Mouse (Mus musculus) lung, postnatal 0 days (tissue): ENCODE measurements around the gene Harbi1. TPM values are rescaled to one million over a fixed set of nuclear protein-coding genes. Genes with fewer than 3 reads are reported as not detected.

ENCODE experiments used
- ATAC-seq: fragments of 200-750 bp; cut with Nextera tagmentation; 2 replicates; pipeline ENCODE4 v1.8.0; 2017; ENCODE audit warnings: moderate library complexity
- DNase-seq: peaks from one replicate; pipeline ENCODE4 v3.0.0-alpha.2; 2016; ENCODE audit warnings: low spot score
- H3K27ac ChIP-seq: fragments of 300-500 bp; sonication (generic); 2 replicates; pipeline ENCODE4 v1.5.1; 2014; ENCODE audit warnings: antibody characterized with exemption, mild to moderate bottlenecking, low read length, mixed read lengths
- H3K27me3 ChIP-seq: fragments of 300-500 bp; sonication (generic); replicated peaks from 2 replicates; pipeline ENCODE4 v1.6.1; 2014; ENCODE audit warnings: low read length, mixed read lengths; ENCODE audit not compliant: insufficient read depth
- H3K36me3 ChIP-seq: fragments of 300-500 bp; sonication (generic); 2 replicates; pipeline ENCODE4 v1.6.1; 2014; ENCODE audit warnings: low read length, mixed read lengths; ENCODE audit not compliant: insufficient read depth
- H3K4me1 ChIP-seq: fragments of 300-500 bp; sonication (generic); 2 replicates; pipeline ENCODE4 v1.6.1; 2014; ENCODE audit warnings: antibody characterized with exemption, low read depth, low read length, mixed read lengths; ENCODE audit not compliant: insufficient read depth
- H3K4me2 ChIP-seq: fragments of 300-500 bp; sonication (generic); replicated peaks from 2 replicates; pipeline ENCODE4 v1.6.1; 2014; ENCODE audit warnings: low read depth, mild to moderate bottlenecking, low read length, moderate library complexity, mixed read lengths
- H3K4me3 ChIP-seq: fragments of 300-500 bp; sonication (generic); 2 replicates; pipeline ENCODE4 v1.5.1; 2014; ENCODE audit warnings: low read depth, low read length
- H3K9ac ChIP-seq: fragments of 300-500 bp; sonication (generic); replicated peaks from 2 replicates; pipeline ENCODE4 v1.6.1; 2014; ENCODE audit warnings: low read depth, mild to moderate bottlenecking
- H3K9me3 ChIP-seq: fragments of 300-500 bp; sonication (generic); 2 replicates; pipeline ENCODE4 v1.6.1; 2016; ENCODE audit warnings: low read length, mixed read lengths
- CTCF ChIP-seq: IDR thresholded peaks from 2 replicates; pipeline ENCODE4 v1.5.1; 2016; ENCODE audit warnings: antibody characterized with exemption, mild to moderate bottlenecking
- EP300 ChIP-seq: IDR thresholded peaks from 2 replicates; pipeline ENCODE4 v1.6.1; 2016; ENCODE audit warnings: antibody characterized with exemption, mild to moderate bottlenecking, control low read depth
- WGBS: fragments of 180-500 bp; shearing (Covaris S2); extraction: QIAGEN DNeasy Blood & Tissue Kit; methylation state at CpG from one replicate; pipeline ENCODE4 v1.1.7; 2014; 5-methylcytosine and 5-hydroxymethylcytosine counted together
- polyA plus RNA-seq: library from polyadenylated mRNA; unstranded; fragments of >200 nt; fragmentation: Nextera tagmentation; extraction: Ambion mirVana; gene quantifications from 2 replicates; pipeline ENCODE4 v1.2.1, GENCODE M21; 2015

Gene Harbi1
- polyA plus RNA-seq, 1 experiment from 2014 or later, result 12.2 TPM

- 97% methylated on average over 1 of the region's 1 CpGs for WGBS
- Histone ChIP-seq H3K4me1 (no peaks in the 10 kb centered on the region), H3K4me2 (no peak overlapping the region), H3K27me3 (no peaks in the 10 kb centered on the region), H3K9ac (no peak overlapping the region), H3K36me3 (no peaks in the 10 kb centered on the region), H3K27ac (no peak overlapping the region), H3K4me3 (no peak overlapping the region), H3K9me3 (no peaks in the 10 kb centered on the region)
- DNase-seq, result no peak
- no peak for ATAC-seq
- no peak for TF ChIP-seq EP300
- no peak for TF ChIP-seq CTCF
Observed at GRCm38 (mm10) chr2:91739586-91739985, 28.9 kb downstream of the Harbi1 start.

- ATAC-seq, result no peak
- 89% methylated on average over 5 of the region's 5 CpGs for WGBS
- H3K27ac ChIP-seq, result no peak overlapping the region
Observed at GRCm38 (mm10) chr2:91744686-91745085, 34.0 kb downstream of the Harbi1 start.

GRCm38 (mm10) chr2:91749811-91750261, 39.2 kb downstream of the Harbi1 start:
- Histone ChIP-seq H3K4me2 (no peak overlapping the region), H3K9me3 (no peaks in the 10 kb centered on the region), H3K9ac (no peak overlapping the region), H3K27ac (no peak overlapping the region), H3K4me3 (no peak overlapping the region), H3K4me1 (no peaks in the 10 kb centered on the region), H3K27me3 (no peaks in the 10 kb centered on the region), H3K36me3 (no peaks in the 10 kb centered on the region)
- DNase-seq (peak; percentile 9), ATAC-seq (0 out of 2 replicates have a peak, but pooled peaks have one; percentile 35)
- 45% methylated on average over 2 of the region's 2 CpGs for WGBS
- no peak for TF ChIP-seq CTCF
- TF ChIP-seq EP300, result no peak

More at GRCm38 (mm10) chr2:91744686-91745085, 34.0 kb downstream of the Harbi1 start:
- no peak for DNase-seq
- Histone ChIP-seq H3K36me3 (no peaks in the 10 kb centered on the region), H3K4me2 (no peak overlapping the region), H3K9me3 (no peaks in the 10 kb centered on the region), H3K4me1 (no peaks in the 10 kb centered on the region), H3K9ac (no peak overlapping the region), H3K4me3 (no peak overlapping the region), H3K27me3 (no peaks in the 10 kb centered on the region)
- TF ChIP-seq CTCF, result no peak
- no peak for TF ChIP-seq EP300

Other genes starting within 250 kb of the Harbi1 start
- 25.9 and 31.8 TPM in 2 replicates for gene Ckap5, start 184.1 kb upstream of the Harbi1 start, polyA plus RNA-seq
- 0.49 and 0.63 TPM in 2 replicates for gene F2, start 74.4 kb upstream of the Harbi1 start, polyA plus RNA-seq
- 4.7 and 5.2 TPM in 2 replicates for gene Zfp408, start 61.1 kb upstream of the Harbi1 start, polyA plus RNA-seq
- gene Arhgap1, start 61.0 kb upstream of the Harbi1 start, polyA plus RNA-seq, result 151 and 163 TPM in 2 replicates
- gene Atg13, start 276 bp upstream of the Harbi1 start, polyA plus RNA-seq, result 23.1 and 26.2 TPM in 2 replicates
- 7.1 and 7.3 TPM in 2 replicates for gene Ambra1, start 19.3 kb downstream of the Harbi1 start, polyA plus RNA-seq
- gene Chrm4, start 216.4 kb downstream of the Harbi1 start, polyA plus RNA-seq, result 0.12 and 0.16 TPM in 2 replicates
- gene Mdk, start 221.4 kb downstream of the Harbi1 start, polyA plus RNA-seq, result 101 and 104 TPM in 2 replicates
- 0.14 and 0.35 TPM in 2 replicates for gene Gm9821, start 234.9 kb downstream of the Harbi1 start, polyA plus RNA-seq